Mouse (Mus musculus) heart, adult 9 months (tissue): ENCODE results near the gene Tnfsf13.

Source experiments
- DNase-seq, 2 experiments: peaks; one replicate each; pipeline ENCODE4 v3.0.0; 2022; ENCODE audit warnings: low spot score in 2 of 2

Tnfsf13 gene

GRCm38 (mm10) chr11:69653399-69653798 lies 32.2 kb downstream of the Tnfsf13 start:
- no peak for DNase-seq

- no peak for DNase-seq
Measured at GRCm38 (mm10) chr11:69645860-69646259, 39.7 kb downstream of the Tnfsf13 start.

GRCm38 (mm10) chr11:69635471-69635870 lies 50.1 kb downstream of the Tnfsf13 start:
- no peak for DNase-seq

- DNase-seq: peak in 1 of 2 experiments; percentile 76
Measured at GRCm38 (mm10) chr11:69633128-69633866, 52.3 kb downstream of the Tnfsf13 start.
